Mouse (Mus musculus) urinary bladder, adult 18-20 months (tissue): Measurements from ENCODE around the gene Rrp12.
"Not testable (repeated sequence)": the region's sequence is repeated elsewhere in the genome, so short reads cannot be mapped to it uniquely, and the experiment has no call there.

Experiments used
- DNase-seq, 2 experiments: peaks; one replicate each; pipeline ENCODE4 v3.0.0; 2022; ENCODE audit warnings: low spot score in 2 of 2, mixed read lengths in 2 of 2

The Rrp12 gene

DNA sequence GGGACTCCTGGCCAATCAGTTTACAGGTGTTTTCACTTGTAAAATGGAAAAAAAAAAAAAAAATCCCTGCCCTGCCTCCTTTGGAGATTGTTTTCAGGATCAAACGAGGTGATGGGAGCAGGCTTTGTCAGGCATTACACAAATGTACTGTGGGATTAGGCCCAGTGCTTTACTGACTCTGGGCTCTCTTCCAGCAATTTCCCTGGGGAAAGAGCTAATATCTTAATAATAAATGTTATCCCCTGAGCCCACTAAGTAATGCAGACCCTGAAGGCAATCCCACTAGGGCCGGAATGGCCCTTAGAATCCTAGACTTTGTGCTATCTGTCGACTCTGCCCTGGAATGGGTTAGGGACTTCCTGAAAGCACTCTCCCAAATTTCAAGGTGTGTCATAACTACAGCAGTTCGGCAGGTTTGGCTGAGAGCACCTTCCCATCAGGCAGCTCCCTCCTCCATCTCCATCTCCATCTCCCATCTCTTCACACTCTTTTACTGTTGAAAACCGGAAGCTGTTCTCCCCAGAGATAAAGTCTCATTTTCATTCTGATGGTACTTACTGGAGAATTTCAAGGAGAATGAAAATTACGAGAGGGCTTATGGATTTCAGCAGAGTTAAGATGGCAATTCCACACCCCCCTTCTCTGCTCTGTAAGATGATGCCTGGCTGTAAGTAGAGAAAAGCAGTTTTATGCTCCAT, 45.8 kb downstream of the Rrp12 start:
- DNase-seq, result no peak

DNA sequence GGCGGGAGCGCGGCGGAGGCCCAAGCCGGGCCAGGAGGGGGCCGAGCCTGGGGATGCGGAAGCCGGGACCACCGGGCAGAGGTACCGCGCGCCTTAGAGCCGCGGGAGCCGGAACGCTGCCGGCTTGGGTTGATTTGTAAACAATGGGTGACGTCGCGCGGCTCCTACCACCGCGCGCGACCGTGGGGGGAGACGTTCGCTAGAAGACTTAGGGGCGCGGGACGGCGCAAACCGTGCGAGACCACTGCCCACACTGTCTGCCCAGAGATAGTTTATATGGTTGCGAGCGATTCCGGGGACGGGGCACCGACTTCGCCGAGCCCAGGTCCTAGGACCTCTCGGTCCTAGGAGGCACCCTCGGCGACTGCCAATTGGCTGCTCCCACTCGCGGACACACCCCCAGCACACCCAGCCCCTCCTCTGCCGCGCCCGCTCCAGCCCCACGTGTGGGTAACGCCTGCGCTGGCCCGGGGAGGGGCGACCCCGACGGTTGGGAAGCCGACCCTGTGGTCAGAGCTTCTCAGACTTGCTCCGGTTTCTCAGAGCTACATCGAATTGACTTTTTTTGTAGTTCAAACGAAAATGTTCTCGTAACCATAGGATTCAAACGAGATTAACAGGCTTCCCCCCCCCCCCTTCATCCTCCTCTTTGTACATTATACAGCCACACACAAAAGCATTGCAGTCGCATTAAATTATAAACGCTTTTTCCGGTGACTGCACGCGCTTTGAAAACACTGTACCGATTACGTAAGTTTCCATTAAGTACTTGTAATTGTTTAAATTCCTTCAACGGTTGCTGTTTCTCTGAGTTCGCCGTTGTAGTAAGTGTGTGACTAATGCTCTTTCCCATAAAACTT, 47.8 kb downstream of the Rrp12 start, which contains the start of gene Frat2:
TSS of gene Frat2 (minus strand) at position 141 of the 860 bp plus-strand sequence.
- peak; percentile 80 to 89 for DNase-seq

DNA sequence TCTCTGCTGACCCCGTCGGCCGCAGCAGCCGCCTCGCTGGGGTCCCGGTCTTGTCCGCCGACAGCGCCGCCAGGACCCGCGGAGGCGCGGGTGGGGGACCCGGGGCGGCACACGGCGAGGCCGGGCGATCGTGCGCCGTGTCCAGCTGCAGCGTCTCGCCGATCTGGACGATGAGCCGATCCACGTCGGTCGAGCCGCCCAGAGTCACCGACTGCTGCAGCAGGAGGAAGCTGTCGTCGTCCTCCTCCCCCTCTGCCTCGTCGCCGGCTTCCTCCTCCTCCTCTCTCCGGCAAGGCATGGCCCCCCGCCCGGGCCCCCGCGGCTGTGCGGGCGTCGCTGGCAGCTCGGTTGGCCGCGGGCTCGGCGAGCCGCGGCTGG, 48.4 kb downstream of the Rrp12 start:
- not testable (repeated sequence) for DNase-seq

DNA sequence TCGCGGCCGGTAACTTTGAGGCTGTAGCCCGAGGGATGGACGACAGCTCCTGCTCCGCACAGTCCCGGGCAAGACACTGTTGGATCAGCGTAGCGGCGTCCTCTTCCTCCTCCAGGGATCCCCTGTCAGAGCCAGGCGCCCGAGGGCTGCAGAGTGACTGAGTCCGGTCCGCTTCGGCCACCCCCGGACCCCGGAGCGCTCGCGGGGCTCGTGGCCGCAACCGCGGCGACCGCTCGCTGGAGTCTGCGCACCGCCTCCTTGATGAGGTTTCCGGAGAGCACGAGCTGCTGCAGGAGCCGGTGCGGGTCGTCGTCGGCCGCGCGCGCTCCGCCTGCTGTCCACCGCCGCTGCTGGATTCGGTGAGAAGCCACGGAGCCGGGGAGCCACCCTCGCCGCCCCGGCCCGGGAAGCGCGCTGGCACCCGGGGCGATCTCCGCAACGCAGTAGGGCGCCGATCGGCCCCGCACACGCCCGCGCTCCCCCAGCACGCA, 48.8 kb downstream of the Rrp12 start:
- peak; percentile 7 to 53 for DNase-seq

DNA sequence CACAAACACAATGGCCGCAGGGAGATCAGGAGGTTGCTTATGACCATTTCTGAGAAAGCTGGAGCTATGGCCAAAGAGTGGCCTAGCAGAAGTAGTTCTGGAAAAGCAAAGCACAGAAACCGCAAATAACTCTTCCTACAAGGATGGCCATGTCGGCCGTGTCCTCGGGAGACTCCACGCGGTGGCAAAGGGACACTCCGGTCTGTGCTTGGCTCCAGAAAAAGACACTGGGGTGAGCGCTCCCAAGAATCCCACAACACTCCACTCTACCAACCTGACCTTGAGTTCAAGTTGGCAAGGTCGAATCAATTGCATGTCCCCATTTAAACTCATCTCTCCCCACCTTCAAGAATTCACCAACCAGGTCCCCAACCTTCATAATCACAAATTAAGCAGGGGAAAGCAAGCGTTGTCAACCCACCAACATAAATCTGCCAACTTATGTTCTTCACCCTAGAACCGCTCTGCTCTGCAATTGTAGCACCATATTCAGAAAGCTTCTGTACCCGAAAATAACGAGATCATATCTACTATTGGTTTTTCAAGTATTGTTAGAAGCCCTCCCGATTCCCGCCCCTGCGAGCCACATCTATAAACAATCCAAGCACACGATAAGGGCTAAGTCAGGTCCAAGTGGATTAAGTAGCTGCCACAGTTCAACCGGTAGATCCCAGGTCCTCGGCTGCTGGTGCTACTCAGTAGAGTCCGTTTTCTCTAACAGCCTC, 49.4 kb downstream of the Rrp12 start:
- no peak for DNase-seq

DNA sequence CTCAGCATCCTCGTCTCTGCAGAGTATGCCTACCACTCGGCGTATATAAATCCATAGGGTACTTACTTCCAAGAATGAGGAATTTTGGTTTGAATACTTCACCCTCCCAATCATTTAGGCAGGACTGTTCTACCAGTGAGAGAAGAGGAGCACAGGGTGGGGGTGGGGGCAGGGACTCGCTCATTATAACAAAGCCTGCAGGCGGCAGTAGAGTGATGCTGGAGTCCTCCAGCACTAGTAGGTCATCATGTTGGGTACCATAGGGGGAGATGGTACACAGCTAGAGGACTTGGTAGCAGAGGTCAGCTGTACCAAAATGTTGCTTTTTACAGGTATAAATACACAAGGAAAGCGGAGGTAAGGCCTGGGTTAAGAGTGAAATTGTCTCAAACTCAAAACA, 51.6 kb downstream of the Rrp12 start:
- DNase-seq, result no peak

DNA sequence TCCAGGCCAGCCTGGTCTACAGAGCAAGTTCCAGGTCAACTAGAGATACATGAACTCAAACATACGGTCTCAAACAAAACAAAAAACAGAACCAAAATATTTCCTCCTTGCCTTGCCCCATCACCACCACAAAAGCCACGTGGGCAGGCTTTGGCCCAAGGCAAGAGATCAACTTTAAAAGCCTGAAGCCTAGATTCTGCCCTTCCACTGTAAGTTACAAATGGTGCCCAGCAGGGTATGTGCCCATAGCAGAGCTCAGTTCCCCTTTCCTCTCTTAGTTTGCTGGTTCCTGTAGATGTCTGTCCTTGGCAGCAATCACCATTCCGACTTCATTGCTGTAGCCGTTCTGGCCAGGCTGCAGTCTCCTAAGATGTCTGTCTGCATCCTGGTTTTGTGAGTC, 53.3 kb downstream of the Rrp12 start:
- DNase-seq, result no peak

DNA sequence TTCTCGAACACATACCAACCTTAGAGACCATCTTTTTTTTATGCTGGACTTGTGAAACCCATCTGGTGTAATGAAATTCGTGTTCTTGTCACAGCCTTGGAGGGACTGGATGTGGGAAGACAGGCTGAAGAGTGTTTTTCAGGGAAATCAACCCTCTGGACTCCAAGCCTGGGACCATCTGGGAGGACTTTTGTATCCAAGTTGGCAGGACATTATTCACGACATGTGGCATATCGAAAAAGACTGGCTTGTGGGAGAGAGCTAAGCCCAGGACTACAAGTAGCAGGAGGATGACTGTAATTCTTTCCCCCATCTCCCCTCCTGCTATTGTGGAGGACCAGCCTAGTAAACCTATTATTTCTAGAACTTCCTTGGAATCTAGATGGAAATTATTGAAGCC, 53.8 kb downstream of the Rrp12 start:
- no peak for DNase-seq

DNA sequence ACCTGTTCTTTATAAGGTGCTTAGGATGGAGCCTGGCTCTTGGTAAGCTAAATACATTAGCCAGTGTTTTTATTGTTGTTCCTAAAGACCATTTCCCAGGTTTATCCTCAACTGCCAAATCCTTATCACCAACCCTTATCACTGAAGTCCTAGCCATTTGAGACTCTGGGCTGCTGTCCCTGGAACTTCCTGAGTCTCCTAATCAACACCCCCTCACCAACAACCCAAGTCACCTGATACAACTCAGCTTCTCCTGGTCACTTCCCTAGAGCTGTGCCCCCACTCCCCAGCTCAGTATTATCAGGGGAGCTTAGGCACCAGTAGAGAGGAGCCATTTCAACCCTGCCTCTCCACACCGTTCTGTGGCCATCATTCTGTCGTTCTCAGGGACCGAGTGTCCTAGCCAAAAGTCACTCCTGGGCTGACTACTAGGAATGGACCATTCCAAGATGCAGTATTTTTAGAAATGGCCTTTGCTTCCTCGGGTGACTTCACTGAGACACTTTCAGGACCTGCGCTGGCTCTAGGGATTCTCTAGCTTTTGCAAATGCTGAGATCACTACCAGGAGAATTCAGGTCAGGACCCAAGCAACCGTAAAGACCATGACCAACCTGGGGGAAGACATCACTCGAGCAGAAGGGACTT, 54.7 kb downstream of the Rrp12 start:
- no peak for DNase-seq

DNA sequence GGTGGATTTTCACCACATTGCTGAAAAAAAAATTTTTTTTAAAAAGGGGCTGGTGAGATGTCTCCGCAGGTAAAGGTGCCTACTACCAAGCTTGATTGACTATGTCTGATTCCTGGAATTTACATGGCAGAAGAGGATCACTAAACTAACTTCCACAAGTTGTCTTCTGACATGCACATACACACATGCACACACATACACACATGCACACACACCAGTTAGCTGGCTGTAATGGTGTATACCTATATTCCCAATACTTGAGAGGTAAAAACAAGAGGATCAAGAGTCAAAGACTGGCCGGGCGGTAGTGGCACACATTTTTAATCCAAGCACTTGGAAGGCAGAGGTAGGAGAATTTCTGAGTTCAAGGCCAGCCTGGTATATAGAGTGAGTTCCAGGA, 56.3 kb downstream of the Rrp12 start:
- no peak for DNase-seq

DNA sequence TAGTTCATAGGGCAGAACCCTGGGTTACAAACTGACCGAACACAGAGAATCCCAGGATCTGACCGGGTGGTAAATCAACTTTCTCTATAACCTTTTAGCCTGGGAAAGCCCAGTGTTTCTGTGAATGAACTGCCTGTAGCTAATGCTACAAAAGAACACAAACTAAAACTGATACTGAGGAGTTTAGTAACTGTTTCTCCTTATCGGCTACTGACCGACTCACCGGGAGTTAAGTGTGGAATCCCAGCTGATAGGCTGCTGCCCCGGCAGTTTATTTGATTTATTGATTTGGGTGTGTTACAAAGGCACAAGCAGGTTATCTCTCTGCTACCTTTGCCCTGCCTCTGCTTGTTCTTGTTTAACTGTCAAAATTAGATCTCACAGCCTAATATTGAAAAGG, 57.2 kb downstream of the Rrp12 start:
- DNase-seq, result peak in 1 of 2 experiments; percentile 23

DNA sequence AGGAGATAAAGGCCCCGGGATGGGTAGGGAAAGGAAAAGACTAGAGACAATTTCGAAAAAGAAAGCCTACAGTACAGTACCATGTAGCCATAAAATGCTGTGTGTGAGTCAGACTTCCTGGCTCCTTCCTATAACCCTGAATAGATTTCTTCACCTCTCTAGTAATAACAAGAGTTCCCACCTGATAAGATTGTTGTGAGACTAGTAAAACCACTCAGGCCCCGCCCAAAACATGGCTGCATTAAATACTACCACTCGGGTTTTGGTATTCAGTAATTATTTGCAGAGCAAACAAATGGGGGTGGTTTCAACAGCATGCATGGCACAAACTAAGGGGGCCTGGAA, 58.1 kb downstream of the Rrp12 start:
- peak; percentile 54 to 64 for DNase-seq

DNA sequence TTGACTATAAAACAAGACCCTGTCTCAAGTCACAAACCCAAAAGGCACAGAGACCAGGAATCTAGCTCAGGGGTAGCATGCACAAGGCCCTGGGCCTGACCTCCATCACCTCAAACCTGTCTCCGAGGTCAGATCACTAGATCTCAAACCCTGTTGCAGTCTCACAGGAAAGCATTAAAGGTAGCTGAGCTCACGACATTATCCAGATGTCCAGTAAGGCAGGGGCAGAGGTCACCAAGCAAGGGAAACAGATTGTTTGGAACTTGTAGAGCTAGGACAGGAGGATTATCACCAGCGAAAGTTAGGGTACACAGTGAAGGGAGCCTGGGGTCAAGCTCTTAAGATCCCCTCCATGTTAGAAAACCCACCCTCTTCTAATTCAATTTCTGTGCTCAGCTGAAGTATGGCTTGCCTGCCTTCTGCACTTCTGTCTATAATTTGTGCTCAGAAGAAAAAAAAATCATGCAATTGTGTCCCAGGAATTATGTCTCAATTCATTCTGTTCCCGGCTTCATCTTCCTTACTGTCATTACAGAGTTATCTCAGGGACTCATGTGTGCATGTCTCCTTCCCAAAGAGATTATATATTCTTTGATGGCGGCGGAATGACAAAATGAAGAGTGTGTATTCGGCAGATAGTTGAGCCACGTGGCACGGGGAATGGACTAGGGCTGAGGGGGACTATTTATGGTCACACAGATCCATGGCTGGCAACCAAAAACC, 58.6 kb downstream of the Rrp12 start:
- no peak for DNase-seq

DNA sequence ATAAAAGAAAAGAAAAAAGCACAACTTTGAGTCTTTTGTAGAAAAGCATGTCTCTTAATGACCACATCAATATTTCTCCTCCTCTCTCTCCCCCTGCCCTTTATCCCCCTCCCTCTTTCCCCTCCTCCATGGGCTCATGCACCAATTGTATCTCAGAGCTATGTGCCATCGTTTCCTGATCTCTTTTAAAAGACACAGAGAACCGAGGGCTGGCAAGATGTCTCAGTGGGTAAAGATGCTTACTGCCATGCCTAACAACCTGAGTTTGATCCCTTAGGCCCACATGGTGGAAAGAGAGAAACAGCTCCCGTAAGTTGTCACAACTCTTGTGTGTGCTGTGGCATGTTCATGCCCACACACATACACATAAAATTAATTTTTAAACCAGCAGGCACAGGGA, 59.3 kb downstream of the Rrp12 start:
- DNase-seq, result no peak

DNA sequence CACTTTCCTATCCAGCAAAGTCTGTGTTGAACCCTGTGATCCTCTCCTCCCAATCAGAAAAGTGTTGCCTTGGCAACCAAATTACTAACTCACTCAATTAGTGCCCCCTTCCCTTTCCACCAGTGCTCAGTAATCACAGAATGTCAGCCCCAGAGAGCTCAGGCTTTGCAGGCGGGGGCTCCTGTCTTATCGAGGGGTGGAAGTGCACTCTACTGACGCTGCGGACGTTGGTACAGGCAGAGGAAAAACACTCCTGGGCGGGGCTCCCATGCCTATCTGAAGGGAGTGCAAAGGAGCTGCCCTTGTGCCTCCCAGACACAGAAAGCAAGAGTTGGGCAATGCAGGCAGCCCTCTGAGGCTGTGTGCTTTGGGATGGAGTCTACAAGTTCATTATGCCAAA, 60.2 kb downstream of the Rrp12 start:
- peak in 1 of 2 experiments; percentile 22 for DNase-seq

DNA sequence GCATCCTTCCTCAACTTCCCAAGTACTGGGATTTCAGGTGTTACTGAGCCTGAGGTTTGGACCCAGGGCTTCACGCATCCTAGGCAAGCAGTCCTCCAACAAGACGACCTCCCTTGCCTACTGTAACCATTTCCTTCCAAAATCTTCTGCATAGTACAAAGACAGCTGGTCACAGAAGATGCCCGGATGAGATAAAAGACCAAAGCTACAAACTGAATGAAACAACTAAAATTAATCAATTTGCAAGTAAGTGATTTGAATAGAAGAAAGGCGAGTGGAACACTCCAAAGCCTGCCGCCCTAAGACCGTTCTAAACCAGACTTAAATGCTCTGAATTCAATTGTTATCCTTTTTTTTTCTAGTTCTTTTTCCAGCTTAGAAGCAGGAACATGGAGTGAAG, 60.6 kb downstream of the Rrp12 start:
- DNase-seq, result no peak

DNA sequence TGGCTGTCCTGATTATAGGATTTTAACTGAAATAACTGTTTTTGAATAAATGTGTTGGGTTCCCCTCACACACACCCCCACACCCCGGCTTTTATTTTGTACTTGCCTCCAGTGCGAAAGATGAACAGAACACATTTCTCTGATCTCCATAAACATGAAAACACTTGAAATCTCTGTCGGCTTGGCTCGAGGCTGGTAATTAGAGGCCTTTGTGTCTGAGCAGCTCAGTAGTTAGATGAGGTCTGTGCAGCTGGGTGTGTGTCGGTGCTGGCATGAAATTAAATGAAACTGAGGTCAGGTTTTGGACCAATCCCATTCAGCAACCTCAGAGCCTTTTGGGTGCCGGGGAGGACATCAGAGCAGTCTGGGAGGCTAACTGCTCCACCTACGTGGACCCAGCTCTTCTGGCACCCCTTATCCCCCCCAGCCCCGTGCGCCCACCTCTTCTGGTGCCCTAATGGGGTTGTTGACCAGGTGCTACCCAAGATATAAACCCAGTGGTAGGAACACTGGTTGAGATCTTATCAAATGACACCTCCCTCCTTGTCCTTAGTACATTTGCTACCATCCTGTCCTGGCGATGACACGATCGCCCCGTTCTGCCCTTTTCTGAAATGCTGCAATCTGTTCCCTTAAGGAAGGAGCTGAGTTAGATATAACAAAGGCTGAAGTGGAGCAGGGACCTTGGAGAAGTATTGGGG, 63.3 kb downstream of the Rrp12 start:
- DNase-seq, result no peak

DNA sequence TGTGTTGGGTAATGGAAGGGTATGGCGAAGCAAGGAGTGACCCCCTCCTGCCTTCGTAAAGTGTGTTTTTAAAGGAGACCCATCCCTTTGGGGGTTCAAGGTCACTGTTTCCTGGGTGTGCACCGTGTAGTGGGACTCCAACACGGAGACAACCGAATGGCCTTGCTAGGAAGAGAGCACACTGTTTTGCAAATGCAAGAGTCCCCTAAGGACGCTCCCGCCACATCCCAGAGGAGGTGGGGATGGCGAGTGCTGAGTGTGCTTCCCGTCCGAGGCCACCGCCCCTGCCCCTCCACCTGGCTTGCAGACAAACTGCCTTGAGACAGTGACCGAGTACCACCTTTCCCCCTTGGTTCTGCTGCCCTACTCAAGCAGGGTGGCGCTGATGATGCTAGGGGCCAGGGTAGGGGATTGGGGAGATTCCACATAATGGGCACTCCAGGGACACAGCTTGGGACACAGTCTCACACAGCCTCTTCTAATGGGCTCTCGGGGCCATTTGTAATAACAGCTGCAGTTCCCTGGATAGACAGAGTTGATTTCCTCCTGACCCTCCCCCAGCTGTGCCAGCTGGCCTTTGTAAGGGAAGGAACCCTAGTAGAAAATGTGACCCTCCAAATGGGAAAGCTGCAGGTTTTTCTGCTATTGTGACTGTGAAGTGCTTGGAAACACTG, 64.1 kb downstream of the Rrp12 start:
- DNase-seq, result no peak

DNA sequence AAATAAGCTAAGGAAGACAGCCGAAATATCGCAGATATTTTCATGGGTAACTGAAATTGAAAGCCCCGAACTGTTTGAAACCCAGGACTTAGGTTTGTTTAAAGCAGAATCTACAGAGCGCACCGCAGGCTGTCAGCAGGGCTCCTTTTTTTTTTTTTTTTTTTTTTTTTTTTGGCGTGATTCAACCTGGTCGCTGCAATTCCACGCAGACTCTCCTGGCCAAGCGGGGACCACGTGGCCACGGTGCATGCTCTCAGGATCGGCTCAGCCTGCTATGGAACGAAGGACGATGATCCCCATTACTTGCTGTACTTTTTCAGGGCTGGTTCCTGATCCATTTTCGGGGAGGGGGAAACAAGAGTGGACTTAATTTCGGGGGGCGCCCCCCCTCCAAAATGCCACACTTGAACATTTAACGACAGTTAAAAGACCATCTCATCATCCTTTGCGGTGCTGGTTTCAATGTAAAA, 64.8 kb downstream of the Rrp12 start:
- no peak for DNase-seq
